Mouse (Mus musculus) stomach, embryonic 15.5 days (tissue): ENCODE measurements around the gene Epn2. TPM values are rescaled to one million over a fixed set of nuclear protein-coding genes. Genes with fewer than 3 reads are reported as not detected.
A peak's percentile ranks its signal among the peaks of the same experiment; 100 is the strongest.

Experiments
- ATAC-seq: fragments of 200-750 bp; cut with Nextera tagmentation; 2 replicates; pipeline ENCODE4 v1.8.0; 2017; ENCODE audit warnings: low read depth, moderate number of reproducible peaks, moderate TSS enrichment; ENCODE audit not compliant: insufficient read depth, low FRiP score
- H3K27ac ChIP-seq: fragments of 300-500 bp; sonication (generic); 2 replicates; pipeline ENCODE4 v1.5.1; 2015; ENCODE audit warnings: mild to moderate bottlenecking, inconsistent platforms
- H3K27me3 ChIP-seq: fragments of 300-500 bp; sonication (generic); replicated peaks from 2 replicates; pipeline ENCODE4 v1.6.1; 2015; ENCODE audit warnings: inconsistent platforms
- H3K36me3 ChIP-seq: fragments of 300-500 bp; sonication (generic); 2 replicates; pipeline ENCODE4 v1.6.1; 2015; ENCODE audit warnings: inconsistent platforms
- H3K4me1 ChIP-seq: fragments of 300-500 bp; sonication (generic); 2 replicates; pipeline ENCODE4 v1.6.1; 2015; ENCODE audit warnings: inconsistent platforms
- H3K4me2 ChIP-seq: fragments of 300-500 bp; sonication (generic); 2 replicates; pipeline ENCODE4 v1.6.1; 2015; ENCODE audit warnings: mild to moderate bottlenecking, inconsistent platforms
- H3K4me3 ChIP-seq: fragments of 300-500 bp; sonication (generic); replicated peaks from 2 replicates; pipeline ENCODE4 v1.5.1; 2015; ENCODE audit warnings: inconsistent platforms
- H3K9ac ChIP-seq: fragments of 300-500 bp; sonication (generic); 2 replicates; pipeline ENCODE4 v1.6.1; 2015; ENCODE audit warnings: inconsistent platforms
- H3K9me3 ChIP-seq: fragments of 300-500 bp; sonication (generic); 2 replicates; pipeline ENCODE4 v1.6.1; 2016; ENCODE audit warnings: inconsistent platforms
- WGBS: fragments of 180-500 bp; shearing (Covaris S2); methylation state at CpG from one replicate; pipeline ENCODE4 v1.1.7; 2015; 5-methylcytosine and 5-hydroxymethylcytosine counted together
- polyA plus RNA-seq: library from polyadenylated mRNA; unstranded; fragments of >200 nt; fragmentation: Nextera tagmentation; extraction: Ambion mirVana; gene quantifications from 2 replicates; pipeline ENCODE4 v1.2.1, GENCODE M21; 2015

Epn2 gene
- polyA plus RNA-seq, 1 experiment from 2014 or later: 22.5 TPM

DNA sequence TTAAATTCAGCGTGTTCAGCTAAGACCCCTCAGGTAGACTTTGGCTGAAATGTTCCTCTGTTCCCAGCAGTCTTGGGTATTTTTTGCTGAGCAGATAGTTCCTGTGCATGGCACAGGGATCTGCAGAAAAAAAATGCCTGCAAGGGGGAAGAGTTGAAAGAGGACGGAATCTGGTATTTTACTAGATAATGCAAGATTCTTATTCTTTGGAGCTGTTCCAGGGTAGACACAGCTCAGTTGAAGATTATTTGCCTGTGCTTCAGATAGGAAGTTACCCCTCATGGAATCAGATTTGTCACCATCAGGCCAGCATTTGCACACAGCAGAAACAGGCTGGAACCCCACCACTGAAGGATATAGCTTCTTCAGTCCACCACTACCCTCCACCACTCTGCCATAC lies 84.0 kb downstream of the Epn2 start:
- H3K9me3 ChIP-seq: no peaks in the 10 kb centered on the region
- 76% methylated on average over 2 of the region's 2 CpGs for WGBS
- peaks cover 12% of the 10 kb centered on the region; the same call in 1 of the 2 replicates for H3K4me1 ChIP-seq
- no peaks in the 10 kb centered on the region for H3K27me3 ChIP-seq
- peaks cover 11% of the 10 kb centered on the region for H3K36me3 ChIP-seq
- no peak overlapping the region for H3K4me3 ChIP-seq
- H3K9ac ChIP-seq: no peak overlapping the region
- H3K27ac ChIP-seq: 0 out of 2 replicates have a peak overlapping the region, but pooled peaks have one; percentile 7
- no peak overlapping the region for H3K4me2 ChIP-seq
- no peak for ATAC-seq

- ATAC-seq: peak; percentile 91
- peak within 1 kb of the TSS; percentile 57 for H3K4me3 ChIP-seq
- H3K9ac ChIP-seq: peak within 1 kb of the TSS; percentile 47
- H3K27me3 ChIP-seq: no peaks in the 10 kb centered on the region
- under 1% methylated on average over 59 of the region's 62 CpGs for WGBS
- H3K9me3 ChIP-seq: no peaks in the 10 kb centered on the region
- peak within 1 kb of the TSS; percentile 62 for H3K4me2 ChIP-seq
- H3K4me1 ChIP-seq: peaks cover 12% of the 10 kb centered on the region; the same call in 1 of the 2 replicates
- peak within 1 kb of the TSS; percentile 86 for H3K27ac ChIP-seq
- peaks cover 20% of the 10 kb centered on the region for H3K36me3 ChIP-seq
Observed at GRCm38 (mm10) chr11:61494129-61494997, 85.1 kb downstream of the Epn2 start, which contains the start of gene Mapk7. TSS of gene Mapk7 (minus strand) at chr11:61494406.

GRCm38 (mm10) chr11:61493525-61494128 lies 85.9 kb downstream of the Epn2 start:
- Histone ChIP-seq H3K9ac (peak overlapping the region; percentile 47), H3K4me3 (peak overlapping the region; percentile 57), H3K36me3 (peaks cover 25% of the 10 kb centered on the region), H3K9me3 (no peaks in the 10 kb centered on the region), H3K27ac (peak overlapping the region; percentile 86), H3K4me1 (peaks cover 17% of the 10 kb centered on the region; the same call in 1 of the 2 replicates), H3K27me3 (no peaks in the 10 kb centered on the region), H3K4me2 (peak overlapping the region; percentile 62)
- peak; percentile 58 for ATAC-seq
- 1% methylated on average over 50 of the region's 50 CpGs for WGBS

DNA sequence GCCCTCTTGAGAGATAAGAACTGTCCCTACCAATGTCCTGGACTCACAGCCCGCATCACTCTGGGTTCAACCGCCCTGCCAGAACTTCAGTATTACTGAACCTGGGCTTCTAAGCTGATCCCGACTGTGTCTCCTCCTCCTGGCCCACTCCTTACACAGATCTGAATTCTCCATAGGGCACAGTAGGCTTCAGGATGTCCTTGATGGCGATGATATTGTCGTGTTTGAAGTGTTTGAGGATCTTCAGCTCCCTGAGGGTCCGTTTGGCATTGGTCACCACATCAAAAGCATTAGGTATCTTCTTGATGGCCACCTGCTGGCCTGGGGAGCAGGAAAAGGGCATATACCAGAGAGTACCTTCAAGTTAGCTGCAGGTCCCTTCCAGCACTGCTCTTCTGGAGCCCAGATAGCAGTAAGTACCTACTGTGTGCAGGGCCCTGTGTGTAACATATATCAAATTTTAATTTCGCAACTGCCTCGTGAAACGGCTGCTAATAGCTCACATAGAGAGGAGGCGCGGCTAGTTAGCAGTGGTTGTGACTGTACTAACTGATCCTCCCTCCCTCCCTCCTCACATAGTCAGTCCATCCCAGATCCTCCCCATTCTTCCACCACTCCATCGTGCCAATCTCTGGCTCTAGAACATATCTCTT lies 86.6 kb downstream of the Epn2 start:
- H3K27ac ChIP-seq: no peak overlapping the region
- WGBS: 63% methylated on average over 12 of the region's 12 CpGs
- peaks cover 25% of the 10 kb centered on the region; the same call in 1 of the 2 replicates for H3K4me1 ChIP-seq
- peak overlapping the region; percentile 47 for H3K9ac ChIP-seq
- peak overlapping the region; percentile 62 for H3K4me2 ChIP-seq
- no peaks in the 10 kb centered on the region for H3K27me3 ChIP-seq
- H3K9me3 ChIP-seq: no peaks in the 10 kb centered on the region
- peak overlapping the region; percentile 57 for H3K4me3 ChIP-seq
- H3K36me3 ChIP-seq: peaks cover 33% of the 10 kb centered on the region
- ATAC-seq: no peak

GRCm38 (mm10) chr11:61490944-61491520 lies 88.5 kb downstream of the Epn2 start:
- no peaks in the 10 kb centered on the region for H3K9me3 ChIP-seq
- no peak overlapping the region for H3K27ac ChIP-seq
- no peak overlapping the region for H3K4me3 ChIP-seq
- H3K4me1 ChIP-seq: peaks cover 30% of the 10 kb centered on the region
- WGBS: 85% methylated on average over 22 of the region's 22 CpGs
- no peak for ATAC-seq
- peaks cover 38% of the 10 kb centered on the region for H3K36me3 ChIP-seq
- no peaks in the 10 kb centered on the region for H3K27me3 ChIP-seq
- H3K9ac ChIP-seq: no peak overlapping the region
- no peak overlapping the region for H3K4me2 ChIP-seq

DNA sequence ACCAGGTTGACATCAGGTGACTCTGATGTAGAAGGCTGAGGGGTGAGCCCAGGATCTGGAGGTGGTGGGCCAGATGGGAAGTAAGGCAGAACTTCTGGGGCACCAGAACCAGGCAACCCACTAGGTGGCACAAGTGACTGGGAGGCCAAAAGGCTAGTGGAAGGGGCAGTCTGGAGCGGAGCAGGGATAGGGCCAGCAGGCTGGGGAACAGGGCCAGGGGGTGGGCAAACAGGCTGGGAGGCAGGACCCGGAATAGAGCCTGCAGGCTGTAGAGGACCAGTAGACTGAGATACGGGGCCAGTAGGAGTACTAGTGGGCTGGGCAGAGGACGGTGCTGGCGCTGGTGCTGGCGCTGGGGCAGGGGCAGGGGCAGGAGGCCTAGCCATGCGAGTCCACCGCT lies 89.6 kb downstream of the Epn2 start:
- no peak overlapping the region for H3K4me3 ChIP-seq
- ATAC-seq: no peak
- H3K27me3 ChIP-seq: no peaks in the 10 kb centered on the region
- no peaks in the 10 kb centered on the region for H3K9me3 ChIP-seq
- no peak overlapping the region for H3K27ac ChIP-seq
- peaks cover 31% of the 10 kb centered on the region for H3K4me1 ChIP-seq
- H3K9ac ChIP-seq: no peak overlapping the region
- WGBS: 94% methylated on average over 8 of the region's 8 CpGs
- peaks cover 38% of the 10 kb centered on the region for H3K36me3 ChIP-seq
- H3K4me2 ChIP-seq: no peak overlapping the region

DNA sequence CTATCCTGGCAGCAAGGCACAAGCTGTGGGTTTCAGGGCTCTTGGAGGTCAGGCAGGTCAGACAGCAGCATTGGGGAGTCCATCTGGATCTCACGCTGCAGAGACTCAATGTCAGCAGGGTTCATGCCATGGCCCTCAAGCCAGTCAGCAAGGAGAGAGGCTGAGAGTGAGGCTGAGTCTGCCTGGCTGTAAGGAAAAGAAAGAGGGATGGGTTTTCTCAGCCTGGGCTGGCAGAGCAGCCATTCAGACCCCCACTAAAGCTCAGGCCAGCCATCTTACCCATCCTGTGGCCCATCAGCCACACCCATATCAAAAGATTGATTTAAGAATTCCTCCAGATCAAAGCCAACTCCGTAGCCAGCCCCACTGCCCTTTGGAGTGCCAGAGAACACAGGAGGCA lies 90.4 kb downstream of the Epn2 start:
- Histone ChIP-seq H3K36me3 (peaks cover 38% of the 10 kb centered on the region), H3K4me1 (peaks cover 39% of the 10 kb centered on the region), H3K4me2 (no peak overlapping the region), H3K27me3 (no peaks in the 10 kb centered on the region), H3K9ac (no peak overlapping the region), H3K27ac (no peak overlapping the region), H3K4me3 (no peak overlapping the region), H3K9me3 (no peaks in the 10 kb centered on the region)
- no peak for ATAC-seq
- 84% methylated on average over 2 of the region's 2 CpGs for WGBS

GRCm38 (mm10) chr11:61487936-61488335 lies 91.6 kb downstream of the Epn2 start:
- 86% methylated on average over 7 of the region's 7 CpGs for WGBS
- Histone ChIP-seq H3K4me1 (peaks cover 45% of the 10 kb centered on the region), H3K36me3 (peaks cover 38% of the 10 kb centered on the region), H3K9me3 (no peaks in the 10 kb centered on the region), H3K27me3 (no peaks in the 10 kb centered on the region), H3K4me3 (no peak overlapping the region), H3K27ac (peak overlapping the region; percentile 97), H3K4me2 (peak overlapping the region; percentile 57), H3K9ac (no peak overlapping the region)
- ATAC-seq: no peak

DNA sequence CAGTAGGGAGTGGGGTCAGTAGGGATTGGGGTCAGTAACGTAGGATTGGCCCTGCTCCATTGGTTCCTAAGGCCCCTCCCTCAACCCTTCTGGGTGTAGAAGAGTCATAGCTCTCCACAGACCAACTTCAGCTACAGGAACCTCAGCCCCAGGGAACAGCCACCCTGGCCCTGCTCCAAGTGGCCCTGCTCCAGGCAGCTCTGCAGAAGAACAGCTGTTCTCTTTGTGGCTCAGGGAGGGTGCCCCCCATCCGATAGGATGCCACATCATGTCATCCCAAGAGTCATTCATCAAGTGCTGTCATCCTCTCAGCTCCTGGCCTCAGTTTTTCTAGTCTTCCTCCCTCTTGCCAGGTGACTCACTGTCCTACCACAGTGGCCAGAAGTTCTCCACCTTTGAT lies 92.1 kb downstream of the Epn2 start:
- Histone ChIP-seq H3K27ac (peak overlapping the region; percentile 97), H3K4me2 (peak overlapping the region; percentile 57), H3K4me3 (peak overlapping the region; percentile 45; the same call in 1 of the 2 replicates), H3K9me3 (no peaks in the 10 kb centered on the region), H3K27me3 (no peaks in the 10 kb centered on the region), H3K36me3 (peaks cover 38% of the 10 kb centered on the region), H3K4me1 (peaks cover 39% of the 10 kb centered on the region), H3K9ac (no peak overlapping the region)
- ATAC-seq: no peak; the same call in 1 of the 2 replicates
- 40% methylated on average over 2 of the region's 2 CpGs for WGBS

GRCm38 (mm10) chr11:61486458-61487219 lies 92.8 kb downstream of the Epn2 start:
- peak overlapping the region; percentile 45 for H3K4me3 ChIP-seq
- H3K9me3 ChIP-seq: no peaks in the 10 kb centered on the region
- no peaks in the 10 kb centered on the region for H3K27me3 ChIP-seq
- no peak for ATAC-seq
- H3K9ac ChIP-seq: 0 out of 2 replicates have a peak overlapping the region, but pooled peaks have one; percentile 16
- H3K4me1 ChIP-seq: peaks cover 42% of the 10 kb centered on the region
- H3K36me3 ChIP-seq: peaks cover 38% of the 10 kb centered on the region
- 75% methylated on average over 14 of the region's 14 CpGs for WGBS
- H3K27ac ChIP-seq: peak overlapping the region; percentile 97
- H3K4me2 ChIP-seq: peak overlapping the region; percentile 57
